Mouse (Mus musculus): ENCODE data around the gene Fank1.

GRCm38 (mm10) chr7:133799928-133800327, 23.3 kb downstream of the Fank1 start:
- TF ChIP-seq CTCF (IDR thresholded peaks at IDR 0.05; ENCODE audit: control insufficient read depth, insufficient read depth, insufficient read length) (no peak), MYOD1 (IDR thresholded peaks at IDR 0.05; ENCODE audit: control insufficient read depth, insufficient read length, low read depth) (no peak)
